Mouse (Mus musculus): ENCODE data around the gene Tpcn1.

The Tpcn1 gene

DNA sequence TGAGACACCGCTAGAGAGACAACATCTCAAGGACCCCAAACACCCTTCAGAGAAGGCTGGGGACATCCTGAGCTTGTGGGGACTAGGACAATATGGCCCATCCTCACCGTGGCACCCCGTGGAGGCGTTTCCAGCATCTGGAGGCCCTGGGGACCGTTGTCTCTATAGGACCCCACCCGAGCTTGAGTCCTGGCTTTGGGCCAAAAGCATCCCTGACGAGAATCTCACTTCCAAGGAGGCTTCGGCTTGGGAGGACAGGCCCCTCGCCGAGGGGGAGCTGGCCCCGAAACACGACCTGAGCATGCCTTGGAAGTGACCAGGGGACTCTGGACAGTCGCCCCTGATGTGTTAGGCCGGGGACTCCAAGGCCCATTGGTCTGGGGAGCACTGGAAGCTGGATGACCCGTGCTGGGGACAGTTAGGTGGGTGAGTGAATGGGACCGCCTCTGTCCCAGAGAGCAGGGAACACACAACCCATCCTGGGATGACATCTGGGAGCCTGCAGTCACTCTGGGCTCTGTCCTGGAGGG, 20.8 kb upstream of the Tpcn1 start:
- no peak for DNase-seq (ENCODE audit: low spot score)

- DNase-seq (ENCODE audit: low spot score), result no peak
Observed at GRCm38 (mm10) chr5:120607335-120607734, 18.9 kb upstream of the Tpcn1 start.

DNA sequence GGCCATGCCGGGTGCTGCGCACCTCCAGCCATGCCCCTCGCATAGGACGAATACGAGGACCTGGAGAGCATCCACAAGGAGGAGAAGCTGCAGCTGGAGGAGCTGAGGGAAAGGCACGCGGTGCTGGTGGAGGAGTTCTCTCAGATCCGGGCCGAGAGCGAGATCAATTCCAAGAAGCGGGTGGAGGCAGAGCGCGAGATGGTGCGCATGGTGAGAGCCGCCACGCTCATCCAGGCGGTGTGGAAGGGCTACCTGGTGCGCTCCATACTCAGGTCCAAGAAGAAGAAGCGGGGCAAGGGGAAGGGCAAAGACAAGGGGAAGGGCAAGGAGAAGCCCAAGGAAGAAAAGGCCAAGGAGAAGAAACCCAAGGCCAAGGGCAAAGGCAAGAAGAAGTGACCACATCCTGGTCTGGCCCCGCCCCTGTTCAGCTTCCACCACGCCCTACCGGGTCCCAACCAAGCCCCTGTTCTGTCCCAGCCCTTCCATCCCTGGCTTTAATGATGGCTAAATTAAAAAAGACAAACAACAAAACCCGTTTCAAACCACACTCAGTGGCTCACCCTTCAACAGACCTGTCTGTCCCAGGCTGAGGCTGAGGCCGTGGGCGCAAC, 18.2 kb upstream of the Tpcn1 start:
- DNase-seq (ENCODE audit: low spot score), result no peak

- peak; percentile 80 for DNase-seq (ENCODE audit: low spot score)
Observed at GRCm38 (mm10) chr5:120605688-120606087, 17.2 kb upstream of the Tpcn1 start.

- DNase-seq (ENCODE audit: low spot score), result no peak
Observed at GRCm38 (mm10) chr5:120605241-120605661, 16.8 kb upstream of the Tpcn1 start.

DNA sequence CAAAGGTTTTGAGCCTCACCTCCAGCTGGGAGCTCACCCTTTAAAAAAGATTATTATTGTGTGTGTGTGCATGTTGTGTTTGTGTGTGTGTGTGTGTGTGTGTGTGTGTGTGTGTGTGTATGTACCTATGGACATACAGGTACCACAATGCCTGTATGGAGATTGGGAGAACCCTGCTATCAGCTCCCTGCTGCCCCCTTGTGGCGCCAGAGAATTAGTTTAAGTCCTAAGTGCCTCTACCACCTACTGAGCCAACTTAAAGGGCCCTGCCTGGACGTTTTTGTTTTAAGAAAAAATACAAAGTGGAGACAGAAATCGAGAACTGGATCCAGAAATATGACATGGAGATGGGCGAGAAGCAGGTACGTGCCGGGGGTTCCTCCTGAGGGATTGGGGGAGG, 16.4 kb upstream of the Tpcn1 start:
- peak; percentile 75 for DNase-seq (ENCODE audit: low spot score)

GRCm38 (mm10) chr5:120603515-120603914, 15.0 kb upstream of the Tpcn1 start:
- no peak for DNase-seq (ENCODE audit: low spot score)

- DNase-seq (ENCODE audit: low spot score), result no peak
Observed at GRCm38 (mm10) chr5:120602210-120602609, 13.7 kb upstream of the Tpcn1 start.

DNA sequence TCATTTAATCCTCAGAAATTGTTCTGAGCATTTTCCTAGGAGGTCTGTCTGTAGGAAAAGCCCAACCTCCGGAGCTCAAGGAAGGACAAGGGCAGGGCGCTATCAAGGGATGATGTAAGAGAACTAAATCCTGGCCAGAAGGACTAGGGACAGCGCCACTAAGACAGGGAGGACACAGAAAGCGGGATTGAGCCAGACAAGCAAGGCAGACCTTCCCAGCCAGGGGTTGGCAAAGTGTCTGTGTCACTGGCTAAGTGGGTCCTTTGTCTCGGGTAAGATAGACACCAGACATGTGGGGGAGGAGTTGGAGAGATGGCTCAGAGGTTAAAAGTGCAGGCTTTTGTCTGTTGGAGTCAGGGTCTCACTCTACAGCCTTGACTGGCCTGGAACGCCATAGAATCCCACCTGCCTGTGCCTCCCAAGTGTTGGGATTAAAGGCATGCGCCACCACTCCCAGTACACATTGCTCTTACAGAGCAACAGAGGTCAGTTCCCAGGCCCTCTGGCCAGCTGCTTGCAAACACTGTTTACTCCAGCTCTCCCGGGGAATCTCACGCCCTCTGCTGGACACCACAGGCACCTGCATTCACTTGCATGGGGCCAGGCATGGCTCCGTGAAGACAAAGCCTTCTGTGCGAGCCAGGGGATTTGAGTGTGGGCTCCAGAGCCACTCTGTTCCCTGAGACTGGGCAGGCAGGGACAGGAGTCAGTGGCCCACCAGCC, 12.6 kb upstream of the Tpcn1 start:
- no peak for DNase-seq (ENCODE audit: low spot score)

DNA sequence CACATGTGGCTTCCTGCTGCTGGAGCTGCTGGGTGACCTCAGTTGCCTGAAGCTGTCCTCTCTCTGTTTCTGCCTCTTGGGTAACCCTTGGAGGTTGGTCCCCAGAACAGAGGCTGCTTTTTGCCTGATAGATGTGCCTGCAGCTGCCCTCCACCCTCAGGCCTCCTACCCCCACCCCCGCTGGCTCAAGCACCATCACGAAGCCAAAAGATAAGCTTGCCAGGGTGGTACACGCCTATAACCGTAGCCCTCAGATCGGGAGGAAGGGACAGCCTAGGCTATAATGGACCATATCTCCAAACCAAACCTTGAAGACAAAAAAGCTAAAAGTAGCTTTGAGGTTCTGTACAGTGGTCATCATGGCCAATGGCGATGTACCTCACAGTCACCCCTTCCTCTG, 11.2 kb upstream of the Tpcn1 start:
- DNase-seq (ENCODE audit: low spot score), result no peak

- no peak for DNase-seq (ENCODE audit: low spot score)
Observed at GRCm38 (mm10) chr5:120594485-120594884, 6.0 kb upstream of the Tpcn1 start.

DNA sequence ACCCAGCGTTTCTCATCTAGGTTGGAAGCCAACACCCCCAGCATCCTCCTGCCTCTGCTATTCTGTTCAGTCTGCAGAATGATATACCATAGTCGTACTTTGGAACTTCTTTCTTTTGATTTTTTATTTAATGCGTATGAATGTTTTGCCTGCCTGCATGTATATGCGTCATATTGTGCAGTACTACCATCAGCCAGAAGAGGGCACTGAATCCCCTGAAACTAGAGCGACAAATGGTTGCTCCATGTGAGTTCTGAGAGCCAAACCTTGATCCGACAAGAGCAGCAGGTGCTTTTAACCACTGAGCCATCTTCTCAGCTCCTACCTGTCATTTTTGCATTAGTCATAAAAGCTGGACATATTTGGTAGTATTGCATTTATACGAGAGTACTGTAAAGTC, 3.7 kb upstream of the Tpcn1 start:
- DNase-seq (ENCODE audit: low spot score), result no peak

GRCm38 (mm10) chr5:120590356-120591010, 2.0 kb upstream of the Tpcn1 start:
- DNase-seq (ENCODE audit: low spot score), result no peak

DNA sequence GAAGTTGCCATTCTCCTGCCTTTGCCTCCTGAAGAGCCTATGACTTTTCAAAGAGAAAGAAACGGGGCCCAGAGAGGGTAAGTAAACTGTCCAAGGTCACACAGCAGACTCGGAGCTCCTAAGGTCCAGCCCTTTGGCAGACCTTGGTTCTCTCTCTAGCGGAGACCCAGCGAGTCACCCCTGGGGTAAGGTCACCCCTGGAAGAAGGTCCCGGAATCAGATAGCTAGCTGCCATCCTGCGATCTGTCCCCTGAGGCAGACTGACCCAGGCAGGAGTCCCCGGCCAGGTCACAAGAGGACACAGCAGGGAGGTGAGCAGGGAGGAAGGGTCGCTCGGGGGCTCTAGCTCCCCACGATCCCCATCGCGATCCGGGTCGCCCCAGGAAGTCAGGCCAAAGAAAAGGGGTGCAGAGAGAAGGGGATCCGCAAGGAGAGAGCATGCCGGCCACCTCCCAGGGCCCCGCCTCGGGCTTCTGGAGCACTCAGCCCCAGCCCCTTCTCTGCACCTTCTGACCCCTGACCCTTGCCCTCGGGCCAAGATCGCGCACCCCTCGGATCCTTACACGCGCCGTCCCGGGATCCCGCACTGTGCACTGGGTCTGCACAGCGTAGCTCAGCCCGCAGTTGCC, 419 bp downstream of the Tpcn1 start:
- no peak for DNase-seq (ENCODE audit: low spot score)

DNA sequence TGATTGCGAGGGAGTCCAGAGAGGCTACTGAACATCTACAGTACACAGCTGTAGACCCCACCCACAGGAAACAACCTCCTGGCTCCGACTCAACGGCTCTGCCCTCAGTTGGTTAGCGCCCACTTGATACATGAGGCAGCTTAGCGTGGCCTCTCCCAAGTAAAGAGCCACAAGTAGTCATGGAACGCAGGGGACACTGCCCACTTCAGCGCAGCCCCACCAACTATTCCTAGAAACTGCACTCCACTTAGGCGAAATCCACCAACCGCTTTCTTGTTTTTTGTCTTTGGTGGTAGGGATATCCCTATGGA, 902 bp downstream of the Tpcn1 start:
- no peak for DNase-seq (ENCODE audit: low spot score)

DNA sequence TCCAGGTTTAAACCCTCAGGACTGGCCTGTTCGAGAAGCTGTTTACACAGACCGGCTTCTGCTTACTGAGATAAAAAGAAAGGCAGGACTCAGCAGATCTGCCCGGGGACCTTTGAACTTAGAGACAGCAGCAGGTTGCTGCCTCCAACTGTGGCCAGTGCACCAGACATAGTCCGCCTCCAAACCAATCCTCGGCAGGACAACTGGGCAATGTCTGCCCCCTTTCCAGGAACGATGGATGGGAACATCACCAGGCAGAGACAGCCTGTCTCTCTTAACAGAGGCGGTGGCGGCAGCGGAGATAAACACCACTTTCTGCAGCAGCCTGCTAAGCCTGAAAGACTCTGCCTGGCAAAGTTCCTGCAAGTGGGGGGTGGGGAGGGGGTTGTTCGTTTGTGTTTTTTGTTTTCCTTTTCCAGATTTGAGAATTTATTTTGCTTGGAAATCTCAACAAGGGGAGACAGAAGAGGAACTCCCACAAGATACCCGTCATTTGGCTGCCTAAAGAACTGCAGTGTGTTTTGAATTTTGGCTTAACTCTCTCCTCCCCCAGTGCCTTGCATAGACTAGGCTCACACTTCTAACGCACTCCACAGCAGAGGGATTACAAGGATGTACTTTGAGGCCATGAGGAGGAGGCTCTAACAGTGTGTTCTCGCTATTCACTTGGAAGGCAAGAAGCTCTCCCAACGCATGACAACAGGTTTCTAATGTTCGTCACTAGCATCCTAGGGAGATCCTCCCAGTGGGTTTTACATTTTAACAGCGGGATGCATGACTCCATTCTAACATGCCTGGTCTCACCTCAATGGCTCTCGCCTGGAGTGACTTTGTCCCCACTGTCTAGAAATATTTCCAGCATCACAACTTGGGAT, 1.5 kb downstream of the Tpcn1 start:
- DNase-seq (ENCODE audit: low spot score), result peak; percentile 45

DNA sequence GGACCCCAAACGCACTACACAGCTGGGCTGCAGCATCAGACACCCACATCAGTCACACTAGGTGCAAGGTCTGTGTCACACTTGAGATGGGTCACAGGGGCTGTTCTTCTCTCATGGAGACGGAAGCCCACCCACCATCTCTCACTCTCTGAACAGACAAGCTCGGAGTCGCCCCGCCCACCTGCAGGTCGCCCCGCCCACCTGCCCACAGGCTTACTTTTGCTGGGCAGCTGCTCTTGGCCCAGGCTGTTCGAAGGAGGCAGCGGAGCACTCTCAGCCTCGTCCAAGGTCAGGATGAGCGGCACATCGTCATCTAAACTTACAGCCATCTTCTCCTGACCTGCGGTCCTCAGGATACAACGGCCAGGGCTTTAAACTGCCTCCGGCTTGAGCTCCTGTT, 3.5 kb downstream of the Tpcn1 start:
- DNase-seq (ENCODE audit: low spot score), result no peak

DNA sequence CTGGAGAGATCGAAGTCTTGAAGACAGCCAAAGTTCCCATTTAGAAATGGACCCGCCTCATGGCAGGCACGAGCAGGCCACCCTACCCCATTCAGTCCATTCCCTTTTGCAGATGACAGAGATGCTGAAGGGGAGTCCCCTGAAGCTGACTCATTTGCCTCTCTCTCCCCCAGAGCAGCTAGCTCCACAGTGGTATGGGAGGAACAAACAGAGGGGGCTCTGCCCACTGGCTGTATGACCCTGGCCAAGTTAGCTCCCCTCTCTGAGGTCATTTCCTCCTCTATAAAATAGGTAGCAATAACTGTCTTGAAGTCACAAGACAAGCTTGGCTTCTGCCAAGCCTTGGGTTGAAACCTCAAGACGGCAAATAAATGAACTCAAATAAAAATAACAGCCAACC, 5.0 kb downstream of the Tpcn1 start:
- no peak for DNase-seq (ENCODE audit: low spot score)

GRCm38 (mm10) chr5:120582002-120582401, 6.5 kb downstream of the Tpcn1 start:
- no peak for DNase-seq (ENCODE audit: low spot score)

GRCm38 (mm10) chr5:120579898-120580626, 8.4 kb downstream of the Tpcn1 start:
- no peak for DNase-seq (ENCODE audit: low spot score)

GRCm38 (mm10) chr5:120579211-120579897, 9.1 kb downstream of the Tpcn1 start:
- peak; percentile 51 for DNase-seq (ENCODE audit: low spot score)
